Mouse (Mus musculus): ENCODE results near the gene Comp. TPM values are rescaled to one million over a fixed set of nuclear protein-coding genes. Genes with fewer than 3 reads are reported as not detected.
A peak's percentile ranks its signal among the peaks of the same experiment; 100 is the strongest.

The Comp gene
- total RNA-seq, 1 experiment from 2014 or later: 1.0 TPM

- no peak for ATAC-seq (ENCODE audit: extremely low read depth, insufficient number of reproducible peaks, low FRiP score, poor library complexity, severe bottlenecking)
These were observed 46.7 kb downstream of the Comp start for GRCm38 (mm10) chr8:70419879-70420643.

- ATAC-seq (ENCODE audit: extremely low read depth, insufficient number of reproducible peaks, low FRiP score, poor library complexity, severe bottlenecking): no peak
These were observed 48.2 kb downstream of the Comp start for GRCm38 (mm10) chr8:70421349-70422104.

- ATAC-seq (ENCODE audit: extremely low read depth, insufficient number of reproducible peaks, low FRiP score, poor library complexity, severe bottlenecking): no peak
These were observed 49.4 kb downstream of the Comp start for GRCm38 (mm10) chr8:70422722-70423121.

- ATAC-seq (ENCODE audit: extremely low read depth, insufficient number of reproducible peaks, low FRiP score, poor library complexity, severe bottlenecking): peak; percentile 42; the same call in 1 of the 2 replicates
These were observed 53.0 kb downstream of the Comp start for GRCm38 (mm10) chr8:70426300-70426907.

GRCm38 (mm10) chr8:70431213-70431612 lies 57.9 kb downstream of the Comp start:
- no peak for ATAC-seq (ENCODE audit: extremely low read depth, insufficient number of reproducible peaks, low FRiP score, poor library complexity, severe bottlenecking)

Other genes with a start within 250 kb of the Comp start
- 4.7 and 5.2 TPM in 2 replicates for gene Nr2c2ap, start 242.2 kb upstream of the Comp start, total RNA-seq (2017)
- 17.1 and 18.7 TPM in 2 replicates for gene Rfxank, start 234.4 kb upstream of the Comp start, total RNA-seq (2017)
- gene Borcs8, start 234.1 kb upstream of the Comp start, total RNA-seq (2017): 55.7 and 63.4 TPM in 2 replicates
- gene Mef2b, start 233.8 kb upstream of the Comp start, total RNA-seq (2017): 0.70 and 0.86 TPM in 2 replicates
- 6.8 and 15.2 TPM in 2 replicates for gene Tmem161a, start 201.2 kb upstream of the Comp start, total RNA-seq (2017)
- 3.2 and 5.0 TPM in 2 replicates for gene Slc25a42, start 161.3 kb upstream of the Comp start, total RNA-seq (2017)
- 39.7 and 43.2 TPM in 2 replicates for gene Sugp2, start 139.3 kb upstream of the Comp start, total RNA-seq (2017)
- 5.8 and 6.9 TPM in 2 replicates for gene Armc6, start 139.1 kb upstream of the Comp start, total RNA-seq (2017)
- 4.4 and 6.3 TPM in 2 replicates for gene Homer3, start 90.7 kb upstream of the Comp start, total RNA-seq (2017)
- gene Ddx49, start 71.1 kb upstream of the Comp start, total RNA-seq (2017): 50.1 and 57.6 TPM in 2 replicates
- gene Cope, start 71.0 kb upstream of the Comp start, total RNA-seq (2017): 67.8 and 67.9 TPM in 2 replicates
- gene Cers1, start 57.8 kb upstream of the Comp start, total RNA-seq (2017): not detected in 2 replicates
- gene Gdf1, start 43.7 kb upstream of the Comp start, total RNA-seq (2017): not detected in 2 replicates
- 34.0 and 36.8 TPM in 2 replicates for gene Upf1, start 20.3 kb upstream of the Comp start, total RNA-seq (2017)
- 5.2 and 8.4 TPM in 2 replicates for gene Crtc1, start 66.0 kb downstream of the Comp start, total RNA-seq (2017)
- 5.0 and 5.8 TPM in 2 replicates for gene Klhl26, start 103.4 kb downstream of the Comp start, total RNA-seq (2017)
- not detected in 2 replicates for gene Tmem59l, start 113.8 kb downstream of the Comp start, total RNA-seq (2017)
- gene Crlf1, start 119.6 kb downstream of the Comp start, total RNA-seq (2017): not detected in 2 replicates
- 12.4 and 29.8 TPM in 2 replicates for gene Rex1bd, start 133.2 kb downstream of the Comp start, total RNA-seq (2017)
- gene Uba52, start 137.2 kb downstream of the Comp start, total RNA-seq (2017): 720 and 1,162 TPM in 2 replicates
- gene Fkbp8, start 154.2 kb downstream of the Comp start, total RNA-seq (2017): 185 and 192 TPM in 2 replicates
- 47.4 and 51.6 TPM in 2 replicates for gene Kxd1, start 154.4 kb downstream of the Comp start, total RNA-seq (2017)
- 38.8 and 40.6 TPM in 2 replicates for gene Ell, start 165.9 kb downstream of the Comp start, total RNA-seq (2017)
- 51.3 and 51.4 TPM in 2 replicates for gene Isyna1, start 220.8 kb downstream of the Comp start, total RNA-seq (2017)
- 31.3 and 45.8 TPM in 2 replicates for gene Ssbp4, start 235.3 kb downstream of the Comp start, total RNA-seq (2017)
- gene Lrrc25, start 242.6 kb downstream of the Comp start, total RNA-seq (2017): 54.1 and 63.7 TPM in 2 replicates

Measured in neutrophil, adult 5-6 weeks (primary cell).